In genomic region chr8:120665726-120666455, GRCm38 (mm10) we compare ENCODE assay signal across 9 mouse cellular contexts. TPM values are rescaled to one million over a fixed set of nuclear protein-coding genes. Genes with fewer than 3 reads are reported as not detected.
DNase-seq lines count a peak whose midpoint lies in the region; ATAC-seq and TF ChIP-seq lines count a peak whose summit lies in the region.
"Had no signal": no experiment of that assay in that cellular context is flagged by ENCODE, and none has a peak within 500 bp of the region (broad histone marks: within the 10 kb centered on the region; RNA-seq: fewer than 3 reads in every experiment).

No protein-coding gene starts in this region.

- peak overlapping the region; percentile 76 for H3K4me2 ChIP-seq in intestine, postnatal 0 days (replicated peaks; ENCODE audit: low read depth)

- H3K27ac ChIP-seq in gastrocnemius, adult 2 months = no peak overlapping the region
- H3K27ac ChIP-seq in embryonic facial prominence, embryonic 10.5 days (replicated peaks) = 0 out of 2 replicates have a peak overlapping the region, but pooled peaks have one; percentile 93
- H3K27ac ChIP-seq in intestine, postnatal 0 days (ENCODE audit: low read depth, low read length) = no peak overlapping the region

- no peak for DNase-seq in gastrocnemius, adult 2 months
- DNase-seq in gastrocnemius, postnatal 4 days (ENCODE audit: low spot score in 2 of 2) = no peak
- peak; percentile 70 for DNase-seq in 416B (ENCODE audit: low read depth)
- no peak for DNase-seq in embryonic facial prominence, embryonic 10.5 days (ENCODE audit: low spot score)
- peak; percentile 40 for DNase-seq in naive thymus-derived CD4-positive, alpha-beta T cell, adult 2 months (ENCODE audit: low read depth)
- DNase-seq in right cerebral cortex, adult 18-20 months = no peak

- intact Hi-C loops in gastrocnemius, adult 2 months (cut with DNase I) = no loop called here

- H3K27me3 ChIP-seq in embryonic facial prominence, embryonic 10.5 days (replicated peaks; ENCODE audit: low read depth, poor library complexity, severe bottlenecking) = no peaks in the 10 kb centered on the region
- no peaks in the 10 kb centered on the region for H3K27me3 ChIP-seq in intestine, postnatal 0 days (replicated peaks; ENCODE audit: control insufficient read depth, insufficient read depth, low read length)

- peak overlapping the region; percentile 85 for H3K4me3 ChIP-seq in gastrocnemius, adult 2 months
- H3K4me3 ChIP-seq in embryonic facial prominence, embryonic 10.5 days = peak overlapping the region; percentile 99
- no peak overlapping the region for H3K4me3 ChIP-seq in intestine, postnatal 0 days (ENCODE audit: low read depth, low read length)

- H3K4me1 ChIP-seq in embryonic facial prominence, embryonic 10.5 days = peaks cover 50% of the 10 kb centered on the region
- peaks cover 18% of the 10 kb centered on the region for H3K4me1 ChIP-seq in intestine, postnatal 0 days (replicated peaks; ENCODE audit: control insufficient read depth, insufficient read depth, low read length)

- 71% methylated on average over 3 of the region's 3 CpGs for WGBS in embryonic facial prominence, embryonic 10.5 days
- WGBS in intestine, postnatal 0 days = 66% methylated on average over 3 of the region's 3 CpGs

- no peak overlapping the region for H3K9ac ChIP-seq in intestine, postnatal 0 days (ENCODE audit: low read depth, low read length)

- H3K36me3 ChIP-seq in embryonic facial prominence, embryonic 10.5 days (replicated peaks) = peaks cover 43% of the 10 kb centered on the region
- H3K36me3 ChIP-seq in intestine, postnatal 0 days (ENCODE audit: control insufficient read depth, insufficient read depth) = peaks cover 9% of the 10 kb centered on the region

- no peaks in the 10 kb centered on the region for H3K9me3 ChIP-seq in embryonic facial prominence, embryonic 10.5 days
- no peaks in the 10 kb centered on the region for H3K9me3 ChIP-seq in intestine, postnatal 0 days (ENCODE audit: control insufficient read depth)

- no peak for TF ChIP-seq CTCF in gastrocnemius, adult 2 months (IDR thresholded peaks at IDR 0.05)
- TF ChIP-seq CTCF in intestine, postnatal 0 days (IDR thresholded peaks at IDR 0.05; ENCODE audit: low read depth) = peak; percentile 61

- no peak for ATAC-seq in intestine, postnatal 0 days
- no peak for ATAC-seq in inflammation-experienced regulatory T-cells, adult 6 months

RNA-seq across cellular contexts. Expression of gene Gm27021, which starts 2.0 kb away (rescaled TPM):
- total RNA-seq in gastrocnemius, adult 2 months (2021) = not detected
- total RNA-seq in gastrocnemius, postnatal 4 days (2021) = not detected
- polyA plus RNA-seq in embryonic facial prominence, embryonic 10.5 days (2016; fragmentation: Nextera tagmentation; extraction: Ambion mirVana) = 3.7 and 4.2 TPM in 2 replicates
- polyA plus RNA-seq in intestine, postnatal 0 days (2015; fragmentation: Nextera tagmentation; extraction: Ambion mirVana) = 1.0 and 1.9 TPM in 2 replicates
- polyA plus RNA-seq in inflammation-experienced regulatory T-cells, adult 6 months (2017; shearing (Covaris generic)) = under 1 TPM in 1 of 3 experiments, not detected in 2; 0.98 TPM
- polyA plus RNA-seq: small intestine, adult 2 months had no signal

RNA-seq across cellular contexts. Expression of gene Cox4i1, which starts 2.1 kb away (rescaled TPM):
- total RNA-seq in gastrocnemius, adult 2 months (2021) = 1,000 to 10,000 TPM; 1,376 to 1,812 TPM
- 1,000 to 10,000 TPM; 1,319 to 1,394 TPM for total RNA-seq in gastrocnemius, postnatal 4 days (2021)
- polyA plus RNA-seq in embryonic facial prominence, embryonic 10.5 days (2016; fragmentation: Nextera tagmentation; extraction: Ambion mirVana) = 874 and 883 TPM in 2 replicates
- 2,406 and 2,420 TPM in 2 replicates for polyA plus RNA-seq in intestine, postnatal 0 days (2015; fragmentation: Nextera tagmentation; extraction: Ambion mirVana)
- 1,000 to 10,000 TPM; 1,064 to 1,179 (median 1,122) TPM for polyA plus RNA-seq in inflammation-experienced regulatory T-cells, adult 6 months (2017; shearing (Covaris generic))

RNA-seq across cellular contexts. Expression of gene Emc8, which starts 2.5 kb away (rescaled TPM):
- total RNA-seq in gastrocnemius, adult 2 months (2021) = 10 to 100 TPM; 22.2 to 25.6 TPM
- 10 to 100 TPM; 60.8 to 84.2 TPM for total RNA-seq in gastrocnemius, postnatal 4 days (2021)
- polyA plus RNA-seq in embryonic facial prominence, embryonic 10.5 days (2016; fragmentation: Nextera tagmentation; extraction: Ambion mirVana) = 388 and 400 TPM in 2 replicates
- polyA plus RNA-seq in intestine, postnatal 0 days (2015; fragmentation: Nextera tagmentation; extraction: Ambion mirVana) = 127 and 135 TPM in 2 replicates
- polyA plus RNA-seq in inflammation-experienced regulatory T-cells, adult 6 months (2017; shearing (Covaris generic)) = 10 to 100 TPM; 41.3 to 90.8 (median 53.1) TPM

RNA-seq across cellular contexts. Expression of gene 1190005I06Rik, which starts 18.5 kb away (rescaled TPM):
- total RNA-seq in gastrocnemius, adult 2 months (2021) = 1 to 10 TPM in 1 of 2 experiments, under 1 TPM in 1; 0.77 to 1.0 TPM
- 1 to 10 TPM; 1.4 to 3.1 TPM for total RNA-seq in gastrocnemius, postnatal 4 days (2021)
- 2.9 and 3.8 TPM in 2 replicates for polyA plus RNA-seq in embryonic facial prominence, embryonic 10.5 days (2016; fragmentation: Nextera tagmentation; extraction: Ambion mirVana)
- 3.9 and 4.0 TPM in 2 replicates for polyA plus RNA-seq in intestine, postnatal 0 days (2015; fragmentation: Nextera tagmentation; extraction: Ambion mirVana)
- polyA plus RNA-seq in inflammation-experienced regulatory T-cells, adult 6 months (2017; shearing (Covaris generic)) = 1 to 10 TPM in 1 of 3 experiments, not detected in 2; 1.6 TPM

Comparison
In these comparisons a context has a peak if more than half of its experiments do, and no peak if none do; other contexts are left out.
1. DNase-seq: peak in 416B (single experiment) and naive thymus-derived CD4-positive, alpha-beta T cell, adult 2 months (single experiment); none in gastrocnemius, adult 2 months (single experiment), gastrocnemius, postnatal 4 days (0 of 2), embryonic facial prominence, embryonic 10.5 days (single experiment) and right cerebral cortex, adult 18-20 months (single experiment).